Mouse (Mus musculus) lung, postnatal 10 days (tissue): ENCODE results near the gene Scimp.

Experiments used
- DNase-seq: peaks from one replicate; pipeline ENCODE4 v3.0.0; 2021

The Scimp gene

GRCm38 (mm10) chr11:70812365-70812764 lies at the start of gene Scimp:
Gene Scimp (minus strand): TSS chr11:70812586.
- no peak for DNase-seq

- no peak for DNase-seq
Observed at GRCm38 (mm10) chr11:70860371-70860770, 48.0 kb upstream of the Scimp start.

- no peak for DNase-seq
Observed at GRCm38 (mm10) chr11:70846029-70846428, 33.6 kb upstream of the Scimp start.

GRCm38 (mm10) chr11:70845457-70845978 lies 33.1 kb upstream of the Scimp start:
- DNase-seq, result no peak

- DNase-seq, result peak; percentile 97
Observed at GRCm38 (mm10) chr11:70844559-70845456, 32.4 kb upstream of the Scimp start, which contains the start of gene Rabep1. Gene Rabep1 (plus strand): TSS chr11:70844778.

- DNase-seq, result no peak
Observed at GRCm38 (mm10) chr11:70843701-70844551, 31.5 kb upstream of the Scimp start.

GRCm38 (mm10) chr11:70842983-70843382 lies 30.6 kb upstream of the Scimp start:
- DNase-seq, result no peak

GRCm38 (mm10) chr11:70838610-70839009 lies 26.2 kb upstream of the Scimp start:
- DNase-seq, result no peak

- no peak for DNase-seq
Observed at GRCm38 (mm10) chr11:70837031-70837430, 24.6 kb upstream of the Scimp start.

GRCm38 (mm10) chr11:70835381-70835831 lies 23.0 kb upstream of the Scimp start:
- no peak for DNase-seq

GRCm38 (mm10) chr11:70833831-70834230 lies 21.4 kb upstream of the Scimp start:
- no peak for DNase-seq

- DNase-seq, result no peak
Observed at GRCm38 (mm10) chr11:70833408-70833807, 21.0 kb upstream of the Scimp start.

- no peak for DNase-seq
Observed at GRCm38 (mm10) chr11:70831201-70831600, 18.8 kb upstream of the Scimp start.

- DNase-seq, result no peak
Observed at GRCm38 (mm10) chr11:70828975-70829615, 16.7 kb upstream of the Scimp start.

- DNase-seq, result no peak
Observed at GRCm38 (mm10) chr11:70826207-70826606, 13.8 kb upstream of the Scimp start.

- peak; percentile 66 for DNase-seq
Observed at GRCm38 (mm10) chr11:70821728-70822591, 9.6 kb upstream of the Scimp start.

GRCm38 (mm10) chr11:70820120-70820519 lies 7.7 kb upstream of the Scimp start:
- DNase-seq, result no peak

- no peak for DNase-seq
Observed at GRCm38 (mm10) chr11:70816770-70817169, 4.4 kb upstream of the Scimp start.

- DNase-seq, result peak; percentile 73
Observed at GRCm38 (mm10) chr11:70815498-70816078, 3.2 kb upstream of the Scimp start.

GRCm38 (mm10) chr11:70815071-70815470 lies 2.7 kb upstream of the Scimp start:
- no peak for DNase-seq
